Mouse (Mus musculus) limb, embryonic 11.5 days (tissue): Measurements from ENCODE around the gene Atic. TPM values are rescaled to one million over a fixed set of nuclear protein-coding genes. Genes with fewer than 3 reads are reported as not detected.

Experiments
- ATAC-seq: fragments of 200-750 bp; cut with Nextera tagmentation; 2 replicates; pipeline ENCODE4 v1.8.0; 2017; ENCODE audit warnings: low read depth; ENCODE audit not compliant: insufficient number of reproducible peaks, low FRiP score, low TSS enrichment
- DNase-seq: peaks from one replicate; pipeline ENCODE4 v3.0.0-alpha.2; 2015; ENCODE audit warnings: low spot score
- H3K27ac ChIP-seq: fragments of 300-500 bp; sonication (generic); replicated peaks from 2 replicates; pipeline ENCODE4 v1.5.1; 2014; ENCODE audit warnings: low read depth, mild to moderate bottlenecking, low read length
- H3K27me3 ChIP-seq: fragments of 300-500 bp; sonication (generic); 2 replicates; pipeline ENCODE4 v1.6.1; 2014; ENCODE audit warnings: mild to moderate bottlenecking, low read length, mixed read lengths; ENCODE audit not compliant: control insufficient read depth, insufficient read depth
- H3K36me3 ChIP-seq: fragments of 300-500 bp; sonication (generic); 2 replicates; pipeline ENCODE4 v1.6.1; 2014; ENCODE audit warnings: mild to moderate bottlenecking, low read length, moderate library complexity, mixed read lengths; ENCODE audit not compliant: control insufficient read depth, insufficient read depth
- H3K4me1 ChIP-seq: fragments of 300-500 bp; sonication (generic); 2 replicates; pipeline ENCODE4 v1.6.1; 2014; ENCODE audit warnings: low read length, mixed read lengths; ENCODE audit not compliant: control insufficient read depth, insufficient read depth
- H3K4me2 ChIP-seq: fragments of 300-500 bp; sonication (generic); 2 replicates; pipeline ENCODE4 v1.6.1; 2014; ENCODE audit warnings: low read depth, mild to moderate bottlenecking, moderate library complexity; ENCODE audit not compliant: severe bottlenecking
- H3K4me3 ChIP-seq: fragments of 300-500 bp; sonication (generic); 2 replicates; pipeline ENCODE4 v1.5.1; 2014; ENCODE audit warnings: low read depth, low read length
- H3K9ac ChIP-seq: fragments of 300-500 bp; sonication (generic); 2 replicates; pipeline ENCODE4 v1.6.1; 2014; ENCODE audit warnings: mild to moderate bottlenecking, low read length
- H3K9me3 ChIP-seq: fragments of 300-500 bp; sonication (generic); 2 replicates; pipeline ENCODE4 v1.6.1; 2016; ENCODE audit warnings: low read length; ENCODE audit not compliant: control insufficient read depth
- WGBS: fragments of 180-500 bp; shearing (Covaris S2); extraction: QIAGEN DNeasy Blood & Tissue Kit; methylation state at CpG from one replicate; pipeline ENCODE4 v1.1.7; 2014; 5-methylcytosine and 5-hydroxymethylcytosine counted together
- polyA plus RNA-seq: library from polyadenylated mRNA; unstranded; fragments of >200 nt; fragmentation: Nextera tagmentation; extraction: Ambion mirVana; gene quantifications from 2 replicates; pipeline ENCODE4 v1.2.1, GENCODE M21; 2014

Gene Atic
- polyA plus RNA-seq, 1 experiment from 2014 or later = 61.9 TPM

GRCm38 (mm10) chr1:71580408-71580807, 23.5 kb downstream of the Atic start:
- Histone ChIP-seq H3K4me3 (no peak overlapping the region), H3K9ac (no peak overlapping the region), H3K27me3 (no peaks in the 10 kb centered on the region), H3K36me3 (peaks cover 24% of the 10 kb centered on the region), H3K27ac (no peak overlapping the region), H3K4me2 (no peak overlapping the region), H3K9me3 (no peaks in the 10 kb centered on the region), H3K4me1 (no peaks in the 10 kb centered on the region)
- 93% methylated on average over 12 of the region's 12 CpGs for WGBS
- no peak for ATAC-seq
- no peak for DNase-seq

DNA sequence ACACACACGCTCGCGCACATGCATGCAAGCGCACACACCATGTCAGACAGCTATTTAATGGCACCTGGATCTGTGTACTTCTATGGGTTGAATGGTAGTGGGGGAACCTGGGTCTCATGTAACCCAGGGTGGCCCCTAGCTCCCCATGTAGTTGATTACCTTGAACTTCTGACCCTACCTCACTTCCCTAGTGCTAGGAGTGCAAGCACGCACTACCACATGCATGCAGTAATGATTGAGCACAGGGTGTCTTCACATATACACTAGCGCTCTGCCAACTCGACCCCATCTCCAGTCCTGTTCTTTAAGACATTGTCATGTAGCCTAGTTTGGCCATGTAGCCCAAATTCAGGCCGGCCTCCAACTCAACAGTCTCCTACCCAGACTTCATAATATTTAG, 26.4 kb downstream of the Atic start:
- no peaks in the 10 kb centered on the region for H3K27me3 ChIP-seq
- DNase-seq = no peak
- peaks cover 22% of the 10 kb centered on the region for H3K36me3 ChIP-seq
- WGBS = 94% methylated on average over 8 of the region's 8 CpGs
- H3K4me3 ChIP-seq = no peak overlapping the region
- no peak overlapping the region for H3K27ac ChIP-seq
- no peaks in the 10 kb centered on the region for H3K4me1 ChIP-seq
- H3K9me3 ChIP-seq = no peaks in the 10 kb centered on the region
- no peak overlapping the region for H3K9ac ChIP-seq
- H3K4me2 ChIP-seq = no peak overlapping the region
- ATAC-seq = no peak

GRCm38 (mm10) chr1:71583900-71584299, 26.9 kb downstream of the Atic start:
- no peak overlapping the region for H3K4me2 ChIP-seq
- no peak for ATAC-seq
- no peaks in the 10 kb centered on the region for H3K4me1 ChIP-seq
- no peaks in the 10 kb centered on the region for H3K27me3 ChIP-seq
- no peak overlapping the region for H3K9ac ChIP-seq
- no peak overlapping the region for H3K27ac ChIP-seq
- no peak overlapping the region for H3K4me3 ChIP-seq
- H3K36me3 ChIP-seq = peaks cover 16% of the 10 kb centered on the region
- DNase-seq = no peak
- H3K9me3 ChIP-seq = no peaks in the 10 kb centered on the region
- 91% methylated on average over 7 of the region's 7 CpGs for WGBS

- no peak for DNase-seq
- ATAC-seq = no peak
These were observed 29.7 kb downstream of the Atic start for GRCm38 (mm10) chr1:71586658-71587057.

GRCm38 (mm10) chr1:71590038-71590437, 33.1 kb downstream of the Atic start:
- WGBS = 96% methylated on average over 11 of the region's 11 CpGs
- no peaks in the 10 kb centered on the region for H3K27me3 ChIP-seq
- H3K4me2 ChIP-seq = no peak overlapping the region
- H3K9ac ChIP-seq = no peak overlapping the region
- H3K4me1 ChIP-seq = no peaks in the 10 kb centered on the region
- no peak for ATAC-seq
- H3K36me3 ChIP-seq = peaks cover 36% of the 10 kb centered on the region
- no peaks in the 10 kb centered on the region for H3K9me3 ChIP-seq
- no peak overlapping the region for H3K4me3 ChIP-seq
- no peak for DNase-seq
- H3K27ac ChIP-seq = no peak overlapping the region

More at GRCm38 (mm10) chr1:71586658-71587057, 29.7 kb downstream of the Atic start:
- 95% methylated on average over 7 of the region's 7 CpGs for WGBS
- Histone ChIP-seq H3K36me3 (peaks cover 31% of the 10 kb centered on the region), H3K9ac (no peak overlapping the region), H3K27me3 (no peaks in the 10 kb centered on the region), H3K4me3 (no peak overlapping the region), H3K27ac (no peak overlapping the region), H3K4me2 (no peak overlapping the region), H3K9me3 (no peaks in the 10 kb centered on the region), H3K4me1 (no peaks in the 10 kb centered on the region)

DNA sequence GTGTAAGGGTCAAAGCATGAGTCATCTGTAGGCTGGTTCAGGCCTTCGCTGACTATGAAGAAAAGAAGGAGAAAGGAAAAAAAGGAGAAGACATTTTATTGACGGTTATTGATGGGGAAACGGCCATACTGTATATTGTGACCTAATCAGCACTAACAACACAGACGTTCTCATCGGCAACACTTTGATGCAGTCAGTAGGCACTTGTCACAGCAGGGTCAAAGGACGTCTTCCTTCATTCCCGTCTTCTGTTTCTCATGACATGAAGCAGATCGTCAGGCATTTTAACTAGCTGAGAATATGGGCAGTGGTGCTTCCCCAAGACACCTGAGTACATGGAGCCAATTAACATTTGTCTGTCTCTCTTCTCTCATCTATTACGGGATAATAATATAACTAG, 36.2 kb downstream of the Atic start:
- no peak for DNase-seq
- Histone ChIP-seq H3K9me3 (no peaks in the 10 kb centered on the region), H3K36me3 (peaks cover 34% of the 10 kb centered on the region), H3K9ac (no peak overlapping the region), H3K27me3 (no peaks in the 10 kb centered on the region), H3K4me1 (no peaks in the 10 kb centered on the region), H3K27ac (no peak overlapping the region), H3K4me3 (no peak overlapping the region), H3K4me2 (no peak overlapping the region)
- WGBS = 92% methylated on average over 9 of the region's 9 CpGs
- no peak for ATAC-seq

- H3K36me3 ChIP-seq = peaks cover 36% of the 10 kb centered on the region
- 92% methylated on average over 2 of the region's 2 CpGs for WGBS
These were observed 37.3 kb downstream of the Atic start for GRCm38 (mm10) chr1:71594268-71594667.

GRCm38 (mm10) chr1:71595365-71595764, 38.4 kb downstream of the Atic start:
- H3K4me3 ChIP-seq = no peak overlapping the region
- ATAC-seq (no peak), DNase-seq (no peak)
- no peaks in the 10 kb centered on the region for H3K4me1 ChIP-seq
- H3K27me3 ChIP-seq = no peaks in the 10 kb centered on the region
- peaks cover 30% of the 10 kb centered on the region for H3K36me3 ChIP-seq
- 99% methylated on average over 4 of the region's 4 CpGs for WGBS
- H3K27ac ChIP-seq = no peak overlapping the region
- H3K9ac ChIP-seq = no peak overlapping the region
- H3K4me2 ChIP-seq = no peak overlapping the region
- no peaks in the 10 kb centered on the region for H3K9me3 ChIP-seq

More at GRCm38 (mm10) chr1:71594268-71594667, 37.3 kb downstream of the Atic start:
- H3K9me3 ChIP-seq = no peaks in the 10 kb centered on the region
- DNase-seq (no peak), ATAC-seq (no peak)
- no peaks in the 10 kb centered on the region for H3K27me3 ChIP-seq
- H3K9ac ChIP-seq = no peak overlapping the region
- no peaks in the 10 kb centered on the region for H3K4me1 ChIP-seq
- no peak overlapping the region for H3K4me3 ChIP-seq
- no peak overlapping the region for H3K4me2 ChIP-seq
- no peak overlapping the region for H3K27ac ChIP-seq

GRCm38 (mm10) chr1:71605751-71606150, 48.8 kb downstream of the Atic start:
- WGBS = 96% methylated on average over 2 of the region's 2 CpGs
- Histone ChIP-seq H3K27me3 (no peaks in the 10 kb centered on the region), H3K4me3 (no peak overlapping the region), H3K27ac (no peak overlapping the region), H3K4me1 (no peaks in the 10 kb centered on the region), H3K9me3 (no peaks in the 10 kb centered on the region), H3K36me3 (peaks cover 34% of the 10 kb centered on the region), H3K4me2 (no peak overlapping the region), H3K9ac (no peak overlapping the region)
- DNase-seq (no peak), ATAC-seq (no peak)
